Mouse (Mus musculus) kidney, adult 11 months (tissue): Measurements from ENCODE around the gene Zbtb11.

Experiments used
- DNase-seq: peaks from one replicate; pipeline ENCODE4 v3.0.0; 2022

The Zbtb11 gene

GRCm38 (mm10) chr16:56055911-56056310 is 82.2 kb downstream of the Zbtb11 start:
- no peak for DNase-seq

DNA sequence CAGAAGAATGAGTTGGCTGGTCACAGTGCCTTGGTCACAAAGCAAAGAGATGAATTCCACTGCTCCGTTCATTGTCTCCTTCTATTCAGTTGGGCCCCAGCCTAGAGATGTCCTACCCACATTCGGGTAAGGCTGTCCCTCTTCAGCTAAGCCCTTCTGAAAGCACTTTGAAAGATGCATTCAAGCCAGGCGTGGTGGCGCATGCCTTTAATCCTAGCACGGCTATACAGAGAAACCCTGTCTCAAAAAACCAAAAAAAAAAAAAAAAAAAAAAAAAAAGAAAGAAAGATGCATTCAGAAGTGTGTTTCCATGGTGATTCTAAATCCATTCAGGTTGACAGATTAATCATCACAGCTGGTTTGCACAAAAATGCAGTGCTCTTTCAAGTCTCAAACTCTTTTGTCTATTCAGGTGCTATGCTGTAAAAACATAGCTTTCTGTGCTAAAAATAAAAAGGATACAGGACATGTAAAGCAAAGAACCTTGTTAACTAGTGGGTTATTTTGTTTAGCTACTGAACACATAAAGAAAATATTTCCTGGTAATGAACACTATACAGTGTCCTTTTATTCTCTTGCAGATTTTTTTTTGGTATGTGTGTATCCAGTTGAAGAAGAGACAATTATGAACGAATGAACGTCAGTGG is 83.4 kb downstream of the Zbtb11 start:
- no peak for DNase-seq

DNA sequence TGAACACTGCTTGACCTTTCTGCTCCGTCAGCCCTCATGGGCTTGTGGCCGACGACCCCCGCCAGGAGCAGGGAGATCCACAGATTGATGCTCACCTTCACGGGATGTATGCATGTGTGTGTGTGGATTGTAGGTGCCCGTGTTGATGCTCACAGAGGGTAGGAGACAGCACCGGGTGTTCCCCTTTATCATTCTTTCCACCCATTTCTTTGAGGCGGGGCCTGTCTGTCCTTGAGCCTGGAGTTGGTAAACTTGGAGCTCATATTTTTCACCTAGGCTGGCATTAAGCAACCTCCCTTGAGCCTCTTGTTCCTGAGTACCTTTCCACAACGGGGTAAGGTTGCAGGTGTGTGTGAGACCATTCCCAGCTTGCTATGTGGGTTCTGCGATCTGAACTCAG is 84.5 kb downstream of the Zbtb11 start:
- DNase-seq, result no peak
